Mouse (Mus musculus) limb, embryonic 14.5 days (tissue): ENCODE measurements at regions not wholly inside any gene's neighbourhood (a gene's known extent, or its start where the extent isn't known, plus 50 kb on each side); places are given as distances from the start of the nearest gene placed in this dataset.

Experiments
- ATAC-seq: fragments of 200-750 bp; cut with Nextera tagmentation; 2 replicates; pipeline ENCODE4 v1.8.0; 2017; ENCODE audit warnings: low read depth, moderate number of reproducible peaks, moderate TSS enrichment; ENCODE audit not compliant: low FRiP score
- DNase-seq: peaks from one replicate; pipeline ENCODE4 v3.0.0-alpha.2; 2015; ENCODE audit warnings: low spot score
- H3K27ac ChIP-seq: fragments of 300-500 bp; sonication (generic); replicated peaks from 2 replicates; pipeline ENCODE4 v1.5.1; 2014; ENCODE audit warnings: low read depth, mild to moderate bottlenecking, low read length, moderate library complexity, mixed read lengths
- H3K27me3 ChIP-seq: fragments of 300-500 bp; sonication (generic); 2 replicates; pipeline ENCODE4 v1.6.1; 2014; ENCODE audit warnings: low read length, mixed read lengths; ENCODE audit not compliant: control insufficient read depth, insufficient read depth
- H3K36me3 ChIP-seq: fragments of 300-500 bp; sonication (generic); 2 replicates; pipeline ENCODE4 v1.6.1; 2014; ENCODE audit warnings: mild to moderate bottlenecking, low read length, moderate library complexity, mixed read lengths; ENCODE audit not compliant: control insufficient read depth, insufficient read depth
- H3K4me1 ChIP-seq: fragments of 300-500 bp; sonication (generic); 2 replicates; pipeline ENCODE4 v1.6.1; 2014; ENCODE audit warnings: antibody characterized with exemption, low read length, mixed read lengths; ENCODE audit not compliant: control insufficient read depth, insufficient read depth
- H3K4me2 ChIP-seq: fragments of 300-500 bp; sonication (generic); replicated peaks from 2 replicates; pipeline ENCODE4 v1.6.1; 2014; ENCODE audit warnings: low read depth, mild to moderate bottlenecking, low read length, moderate library complexity; ENCODE audit not compliant: severe bottlenecking
- H3K4me3 ChIP-seq: fragments of 300-500 bp; sonication (generic); replicated peaks from 2 replicates; pipeline ENCODE4 v1.5.1; 2014; ENCODE audit warnings: low read length
- H3K9ac ChIP-seq: fragments of 300-500 bp; sonication (generic); 2 replicates; pipeline ENCODE4 v1.6.1; 2014; ENCODE audit warnings: mild to moderate bottlenecking, low read depth, low read length, moderate library complexity; ENCODE audit not compliant: severe bottlenecking
- H3K9me3 ChIP-seq: fragments of 300-500 bp; sonication (generic); 2 replicates; pipeline ENCODE4 v1.6.1; 2016; ENCODE audit warnings: low read length; ENCODE audit not compliant: control insufficient read depth
- POLR2A ChIP-seq: fragments of 200-500 bp; IDR thresholded peaks from 2 replicates; pipeline ENCODE4 v1.8.0; 2012; ENCODE audit warnings: inconsistent platforms, mild to moderate bottlenecking, moderate library complexity, borderline replicate concordance; ENCODE audit not compliant: insufficient read depth, insufficient read length; ENCODE audit errors: extremely low read depth
- WGBS: fragments of 180-500 bp; shearing (Covaris S2); extraction: QIAGEN DNeasy Blood & Tissue Kit; methylation state at CpG from one replicate; pipeline ENCODE4 v1.1.7; 2014; 5-methylcytosine and 5-hydroxymethylcytosine counted together

DNA sequence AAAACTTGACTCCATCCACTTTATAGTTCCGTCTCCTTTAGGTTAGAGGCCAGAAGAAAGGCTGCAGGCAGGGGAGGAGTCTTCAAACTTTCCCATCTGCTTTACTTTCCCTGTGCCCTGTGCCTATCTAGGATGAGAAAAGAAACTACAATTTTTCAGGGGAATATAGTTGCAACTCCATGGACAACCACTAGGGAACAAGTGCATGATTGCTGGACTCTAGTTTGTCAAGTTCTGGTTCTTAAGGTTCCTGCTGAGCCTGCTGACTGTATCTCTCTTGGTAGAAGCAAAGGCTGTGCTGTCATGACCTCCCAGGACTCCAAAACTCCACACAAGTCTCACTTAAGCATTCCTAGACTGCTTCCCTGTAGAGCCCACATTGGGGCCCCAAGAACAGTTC lies 157.0 kb upstream of the Kirrel3 start:
- Histone ChIP-seq H3K36me3 (no peaks in the 10 kb centered on the region), H3K9ac (no peak overlapping the region), H3K27ac (no peak overlapping the region), H3K27me3 (no peaks in the 10 kb centered on the region), H3K4me3 (no peak overlapping the region), H3K4me1 (0 out of 2 replicates have a peak, but pooled peaks cover 1% of the 10 kb centered on the region), H3K9me3 (no peaks in the 10 kb centered on the region), H3K4me2 (no peak overlapping the region)
- DNase-seq = no peak
- 69% methylated on average over 1 of the region's 1 CpGs for WGBS
- ATAC-seq = no peak
- TF ChIP-seq POLR2A = no peak

- H3K4me2 ChIP-seq = no peak overlapping the region
- H3K4me1 ChIP-seq = no peaks in the 10 kb centered on the region
- no peaks in the 10 kb centered on the region for H3K9me3 ChIP-seq
- no peaks in the 10 kb centered on the region for H3K27me3 ChIP-seq
- no peak overlapping the region for H3K27ac ChIP-seq
- DNase-seq (no peak), ATAC-seq (no peak)
- no peak for TF ChIP-seq POLR2A
- no peak overlapping the region for H3K4me3 ChIP-seq
- H3K36me3 ChIP-seq = no peaks in the 10 kb centered on the region
- H3K9ac ChIP-seq = no peak overlapping the region
These were observed 151.6 kb upstream of the Kirrel3 start for GRCm38 (mm10) chr9:34334112-34334511.

DNA sequence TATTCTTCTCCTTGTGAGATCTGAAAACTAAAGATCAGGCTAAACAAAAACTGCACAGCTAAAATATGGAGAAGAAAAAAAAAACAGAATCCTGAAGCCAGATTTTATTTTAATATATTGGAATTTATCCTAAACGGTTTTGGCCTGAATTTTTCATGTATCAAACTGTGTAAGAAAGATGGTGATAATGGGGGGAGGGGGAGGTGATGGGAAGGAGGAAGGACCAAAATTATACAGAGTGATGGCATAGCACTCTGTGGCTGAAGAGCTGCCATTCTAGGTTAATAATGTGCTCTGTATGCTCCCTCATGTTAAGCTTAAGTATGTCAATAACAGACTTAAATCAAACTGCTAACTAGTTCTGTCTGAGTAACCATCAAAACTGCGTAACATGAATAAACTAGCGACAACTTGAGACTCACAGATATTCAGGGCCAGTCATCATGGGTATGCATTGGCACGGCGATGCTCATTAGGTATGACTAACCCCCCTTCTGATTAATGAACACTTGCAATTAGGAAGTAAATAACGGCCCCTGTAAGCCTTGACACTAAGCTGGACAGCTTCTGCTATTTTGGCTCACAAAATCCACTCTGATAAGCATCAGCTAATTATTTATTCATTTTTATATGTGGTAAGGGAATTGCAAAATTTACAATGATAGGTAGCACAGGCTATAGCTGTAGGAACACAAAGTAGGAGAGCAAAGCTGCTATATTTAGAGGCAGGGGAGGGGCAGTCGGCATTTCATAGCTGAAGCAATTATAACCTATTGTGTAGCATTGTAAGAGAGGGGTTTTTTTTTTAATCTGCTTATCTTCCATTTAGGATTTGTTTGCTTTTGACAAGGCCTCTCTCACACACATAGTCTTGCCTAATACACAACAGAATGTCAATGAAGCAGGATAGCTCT lies 150.9 kb upstream of the Kirrel3 start:
- Histone ChIP-seq H3K9ac (no peak overlapping the region), H3K4me3 (no peak overlapping the region), H3K9me3 (no peaks in the 10 kb centered on the region), H3K27me3 (no peaks in the 10 kb centered on the region), H3K4me2 (no peak overlapping the region), H3K27ac (no peak overlapping the region), H3K36me3 (no peaks in the 10 kb centered on the region), H3K4me1 (no peaks in the 10 kb centered on the region)
- DNase-seq = no peak
- TF ChIP-seq POLR2A = no peak
- 74% methylated on average over 7 of the region's 7 CpGs for WGBS
- no peak for ATAC-seq

DNA sequence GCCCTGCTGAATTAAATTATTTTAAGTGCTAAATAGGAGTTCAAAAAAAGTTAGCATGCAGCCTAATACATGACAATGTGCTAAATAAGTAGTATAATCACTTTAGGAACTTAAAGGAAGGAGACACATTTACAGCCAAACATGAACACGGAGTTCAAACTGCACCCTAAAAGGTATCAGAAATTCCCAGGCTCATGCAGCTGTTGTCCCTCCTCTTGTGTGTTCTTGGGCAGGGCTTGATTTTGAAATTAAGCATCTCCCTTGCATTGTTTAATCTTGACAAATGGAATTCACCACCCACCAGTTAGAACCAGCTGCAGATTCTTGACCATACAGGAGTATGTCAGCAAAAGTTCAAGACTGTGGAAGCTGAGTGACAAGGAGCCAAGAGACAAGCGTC lies 137.3 kb upstream of the Kirrel3 start:
- H3K4me2 ChIP-seq = no peak overlapping the region
- H3K36me3 ChIP-seq = no peaks in the 10 kb centered on the region
- no peaks in the 10 kb centered on the region for H3K27me3 ChIP-seq
- H3K27ac ChIP-seq = no peak overlapping the region
- TF ChIP-seq POLR2A = no peak
- no peak overlapping the region for H3K4me3 ChIP-seq
- no peak for DNase-seq
- no peaks in the 10 kb centered on the region for H3K9me3 ChIP-seq
- 59% methylated on average over 2 of the region's 2 CpGs for WGBS
- H3K9ac ChIP-seq = no peak overlapping the region
- no peak for ATAC-seq
- no peaks in the 10 kb centered on the region for H3K4me1 ChIP-seq

DNA sequence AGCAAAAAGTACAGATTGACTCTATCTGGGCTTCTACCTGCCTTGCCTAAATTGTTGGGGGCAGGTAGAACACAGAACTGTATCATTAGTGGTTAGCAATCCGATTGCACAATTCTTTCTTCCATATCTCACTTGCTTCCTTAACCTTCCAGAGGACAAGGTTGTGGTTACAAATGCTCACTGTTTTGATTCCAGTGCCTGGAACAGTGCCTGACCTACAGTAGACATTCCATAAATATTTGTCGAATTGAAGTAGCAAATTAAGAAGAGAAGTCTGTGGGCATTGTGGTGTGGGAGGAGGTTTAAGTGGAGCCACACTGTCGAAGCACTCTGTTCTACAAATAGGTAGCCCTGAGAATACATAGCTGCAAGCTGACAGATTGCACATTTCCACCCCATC lies 135.7 kb upstream of the Kirrel3 start:
- Histone ChIP-seq H3K9me3 (no peaks in the 10 kb centered on the region), H3K27ac (no peak overlapping the region), H3K4me3 (no peak overlapping the region), H3K27me3 (no peaks in the 10 kb centered on the region), H3K4me1 (no peaks in the 10 kb centered on the region), H3K4me2 (no peak overlapping the region), H3K9ac (no peak overlapping the region), H3K36me3 (no peaks in the 10 kb centered on the region)
- TF ChIP-seq POLR2A = no peak
- ATAC-seq = no peak
- 76% methylated on average over 3 of the region's 3 CpGs for WGBS
- no peak for DNase-seq
